Mouse (Mus musculus) kidney, adult 2 months (tissue): ENCODE measurements at regions not wholly inside any gene's neighbourhood (a gene's known extent, or its start where the extent isn't known, plus 50 kb on each side); places are given as distances from the start of the nearest gene placed in this dataset.

ENCODE experiments used
- CTCF ChIP-seq: fragments of 200-500 bp; conservative IDR thresholded peaks from 2 replicates; pipeline ENCODE4 v1.5.1; 2011; ENCODE audit warnings: low read depth, mild to moderate bottlenecking, control low read depth, low read length, moderate library complexity, mixed read lengths; ENCODE audit not compliant: insufficient read depth, insufficient read length
- POLR2A ChIP-seq: fragments of 200-500 bp; IDR thresholded peaks from one replicate; pipeline ENCODE4 v1.6.1; 2011; ENCODE audit warnings: low read depth, low read length, control low read depth

DNA sequence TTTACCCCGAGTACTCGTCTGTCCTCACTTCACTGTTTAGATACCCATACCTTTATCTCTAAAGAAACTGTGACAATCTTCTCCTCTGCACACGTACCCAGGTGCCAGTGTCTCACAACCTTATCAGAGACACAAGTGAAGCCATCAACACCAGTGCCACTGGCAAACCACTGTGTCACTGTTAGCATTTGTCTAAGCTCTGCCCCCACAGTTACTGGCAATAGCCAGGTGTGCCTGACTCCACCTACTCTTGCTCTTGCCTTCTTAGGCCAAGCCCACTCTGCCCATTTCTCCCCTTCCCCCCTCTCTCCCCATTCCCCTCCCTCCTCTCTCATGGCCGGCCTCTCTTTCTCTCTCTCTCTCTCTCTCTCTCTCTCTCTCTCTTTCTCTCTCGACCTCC, 54.2 kb upstream of the Znrf2 start:
- TF ChIP-seq POLR2A (no peak), CTCF (no peak)
